In genomic region chr11:11885921-11886320, GRCm38 (mm10) we compare ENCODE assay signal across 14 mouse cellular contexts. TPM values are rescaled to one million over a fixed set of nuclear protein-coding genes. Genes with fewer than 3 reads are reported as not detected.
A peak's percentile ranks its signal among the peaks of the same experiment; 100 is the strongest.
DNase-seq lines count a peak whose midpoint lies in the region; ATAC-seq and TF ChIP-seq lines count a peak whose summit lies in the region.
"Had no signal": no experiment of that assay in that cellular context is flagged by ENCODE, and none has a peak within 500 bp of the region (broad histone marks: within the 10 kb centered on the region; RNA-seq: fewer than 3 reads in every experiment).

No protein-coding gene starts in this region.

- H3K4me2 ChIP-seq in heart, embryonic 15.5 days, result no peak overlapping the region
- no peak overlapping the region for H3K4me2 ChIP-seq in lung, embryonic 15.5 days
- no peak overlapping the region for H3K4me2 ChIP-seq in lung, postnatal 0 days (replicated peaks; ENCODE audit: low read depth, low read length)
- H3K4me2 ChIP-seq in liver, embryonic 15.5 days, result peak overlapping the region; percentile 50; the same call in 1 of the 2 replicates
- H3K4me2 ChIP-seq: intestine, embryonic 15.5 days had no signal

- peak overlapping the region; percentile 94; the same call in 1 of the 2 replicates for H3K27ac ChIP-seq in heart, embryonic 15.5 days
- H3K27ac ChIP-seq in lung, embryonic 15.5 days, result peak overlapping the region; percentile 77
- no peak overlapping the region for H3K27ac ChIP-seq in lung, postnatal 0 days (ENCODE audit: low read length)
- H3K27ac ChIP-seq in embryonic facial prominence, embryonic 10.5 days (replicated peaks), result peak overlapping the region; percentile 61
- H3K27ac ChIP-seq in liver, embryonic 15.5 days (replicated peaks), result peak overlapping the region; percentile 69
- H3K27ac ChIP-seq: left cerebral cortex, adult 2 months had no signal

- H3K36me3 ChIP-seq in heart, embryonic 15.5 days, result no peaks in the 10 kb centered on the region
- H3K36me3 ChIP-seq in lung, embryonic 15.5 days, result no peaks in the 10 kb centered on the region
- no peaks in the 10 kb centered on the region for H3K36me3 ChIP-seq in lung, postnatal 0 days (ENCODE audit: insufficient read depth, low read length)
- no peaks in the 10 kb centered on the region for H3K36me3 ChIP-seq in embryonic facial prominence, embryonic 10.5 days (replicated peaks)
- H3K36me3 ChIP-seq in liver, embryonic 15.5 days (replicated peaks), result no peaks in the 10 kb centered on the region
- H3K36me3 ChIP-seq: intestine, embryonic 15.5 days had no signal

- H3K4me3 ChIP-seq in heart, embryonic 15.5 days, result no peak overlapping the region
- H3K4me3 ChIP-seq in lung, embryonic 15.5 days, result no peak overlapping the region
- H3K4me3 ChIP-seq in lung, postnatal 0 days (ENCODE audit: low read depth, low read length), result no peak overlapping the region
- H3K4me3 ChIP-seq in embryonic facial prominence, embryonic 10.5 days, result no peak overlapping the region
- H3K4me3 ChIP-seq in liver, embryonic 15.5 days (replicated peaks), result no peak overlapping the region
- H3K4me3 ChIP-seq: gastrocnemius, adult 2 months; intestine, embryonic 15.5 days; left cerebral cortex, adult 2 months had no signal

- no peak for TF ChIP-seq CTCF in lung, postnatal 0 days (IDR thresholded peaks at IDR 0.05)

- DNase-seq in heart, postnatal 4 days, result no peak
- no peak for DNase-seq in lung, postnatal 0 days (ENCODE audit: low spot score)
- DNase-seq in embryonic facial prominence, embryonic 10.5 days (ENCODE audit: low spot score), result peak; percentile 57
- DNase-seq in gastrocnemius, postnatal 14 days, result no peak
- DNase-seq in spleen, postnatal 36 days (ENCODE audit: low spot score in 2 of 2), result no peak
- DNase-seq: adrenal gland, postnatal 25 days; cerebellum, adult 8-10 months; gastrocnemius, adult 2 months had no signal

- 20% methylated on average over 3 of the region's 3 CpGs for WGBS in heart, embryonic 15.5 days
- 15% methylated on average over 3 of the region's 3 CpGs for WGBS in lung, embryonic 15.5 days
- WGBS in lung, postnatal 0 days, result 28% methylated on average over 3 of the region's 3 CpGs
- 4% methylated on average over 3 of the region's 3 CpGs for WGBS in embryonic facial prominence, embryonic 10.5 days
- WGBS in liver, embryonic 15.5 days (ENCODE audit: insufficient replicate concordance), result 28% methylated on average over 3 of the region's 3 CpGs

- no peaks in the 10 kb centered on the region for H3K9me3 ChIP-seq in heart, embryonic 15.5 days (replicated peaks)
- no peaks in the 10 kb centered on the region for H3K9me3 ChIP-seq in lung, embryonic 15.5 days
- no peaks in the 10 kb centered on the region for H3K9me3 ChIP-seq in lung, postnatal 0 days (ENCODE audit: low read length)
- no peaks in the 10 kb centered on the region for H3K9me3 ChIP-seq in embryonic facial prominence, embryonic 10.5 days
- H3K9me3 ChIP-seq in liver, embryonic 15.5 days (replicated peaks), result no peaks in the 10 kb centered on the region
- H3K9me3 ChIP-seq: intestine, embryonic 15.5 days had no signal

- H3K4me1 ChIP-seq in heart, embryonic 15.5 days (replicated peaks), result peaks cover 35% of the 10 kb centered on the region
- peaks cover 49% of the 10 kb centered on the region for H3K4me1 ChIP-seq in lung, embryonic 15.5 days
- H3K4me1 ChIP-seq in lung, postnatal 0 days (ENCODE audit: insufficient read depth, low read depth, low read length), result peaks cover 3% of the 10 kb centered on the region; the same call in 1 of the 2 replicates
- H3K4me1 ChIP-seq in embryonic facial prominence, embryonic 10.5 days, result peaks cover 88% of the 10 kb centered on the region
- peaks cover 80% of the 10 kb centered on the region for H3K4me1 ChIP-seq in liver, embryonic 15.5 days (replicated peaks)

- intact Hi-C loops in gastrocnemius, postnatal 14 days (cut with DNase I; ENCODE audit: low total_unique reads), result no loop called here

- H3K9ac ChIP-seq in heart, embryonic 15.5 days, result no peak overlapping the region
- no peak overlapping the region for H3K9ac ChIP-seq in lung, embryonic 15.5 days
- no peak overlapping the region for H3K9ac ChIP-seq in lung, postnatal 0 days (replicated peaks; ENCODE audit: low read depth)
- no peak overlapping the region for H3K9ac ChIP-seq in liver, embryonic 15.5 days
- H3K9ac ChIP-seq: intestine, embryonic 15.5 days had no signal

- no peak for TF ChIP-seq EP300 in lung, postnatal 0 days (IDR thresholded peaks at IDR 0.05)

- no peak for ATAC-seq in heart, embryonic 15.5 days (replicated peaks; ENCODE audit: insufficient number of reproducible peaks, insufficient read depth, low FRiP score, low read depth)
- ATAC-seq in lung, embryonic 15.5 days (ENCODE audit: borderline replicate concordance, extremely low read depth, low FRiP score, low TSS enrichment), result no peak
- no peak for ATAC-seq in lung, postnatal 0 days
- no peak for ATAC-seq in liver, embryonic 15.5 days (ENCODE audit: insufficient read depth)

- H3K27me3 ChIP-seq in heart, embryonic 15.5 days, result no peaks in the 10 kb centered on the region
- H3K27me3 ChIP-seq in lung, embryonic 15.5 days, result no peaks in the 10 kb centered on the region
- no peaks in the 10 kb centered on the region for H3K27me3 ChIP-seq in lung, postnatal 0 days (replicated peaks; ENCODE audit: insufficient read depth, low read length)
- H3K27me3 ChIP-seq in embryonic facial prominence, embryonic 10.5 days (replicated peaks; ENCODE audit: low read depth, poor library complexity, severe bottlenecking), result no peaks in the 10 kb centered on the region
- no peaks in the 10 kb centered on the region for H3K27me3 ChIP-seq in liver, embryonic 15.5 days
- H3K27me3 ChIP-seq: intestine, embryonic 15.5 days had no signal

RNA-seq across cellular contexts. Expression of gene Ddc, which starts 12.0 kb away (rescaled TPM):
- 92.1 and 115 TPM in 2 replicates for polyA plus RNA-seq in heart, embryonic 15.5 days (2015; fragmentation: Nextera tagmentation; extraction: Ambion mirVana)
- 10 to 100 TPM; 44.6 to 51.4 TPM for total RNA-seq in heart, postnatal 4 days (2021)
- polyA plus RNA-seq in lung, embryonic 15.5 days (2015; fragmentation: Nextera tagmentation; extraction: Ambion mirVana), result 15.4 and 16.4 TPM in 2 replicates
- 12.4 and 17.6 TPM in 2 replicates for polyA plus RNA-seq in lung, postnatal 0 days (2015; fragmentation: Nextera tagmentation; extraction: Ambion mirVana)
- 6.9 and 8.8 TPM in 2 replicates for polyA plus RNA-seq in embryonic facial prominence, embryonic 10.5 days (2016; fragmentation: Nextera tagmentation; extraction: Ambion mirVana)
- polyA plus RNA-seq in liver, embryonic 15.5 days (2015; fragmentation: Nextera tagmentation; extraction: Ambion mirVana), result 11.1 and 13.6 TPM in 2 replicates
- 10 to 100 TPM; 20.5 to 28.2 TPM for total RNA-seq in gastrocnemius, postnatal 14 days (2021)
- polyA plus RNA-seq: macrophage had no signal
